Mouse (Mus musculus) liver, adult 2 months (tissue): ENCODE data around the gene Trappc6b.

Experiments
- CTCF ChIP-seq: fragments of 200-500 bp; IDR thresholded peaks from 2 replicates; pipeline ENCODE4 v1.5.1; 2011; ENCODE audit warnings: low read depth, low read length, control low read depth
- POLR2A ChIP-seq: fragments of 200-500 bp; IDR thresholded peaks from 2 replicates; pipeline ENCODE4 v1.6.1; 2011; ENCODE audit warnings: low read length, control low read depth; ENCODE audit not compliant: insufficient read depth; ENCODE audit errors: extremely low read depth

DNA sequence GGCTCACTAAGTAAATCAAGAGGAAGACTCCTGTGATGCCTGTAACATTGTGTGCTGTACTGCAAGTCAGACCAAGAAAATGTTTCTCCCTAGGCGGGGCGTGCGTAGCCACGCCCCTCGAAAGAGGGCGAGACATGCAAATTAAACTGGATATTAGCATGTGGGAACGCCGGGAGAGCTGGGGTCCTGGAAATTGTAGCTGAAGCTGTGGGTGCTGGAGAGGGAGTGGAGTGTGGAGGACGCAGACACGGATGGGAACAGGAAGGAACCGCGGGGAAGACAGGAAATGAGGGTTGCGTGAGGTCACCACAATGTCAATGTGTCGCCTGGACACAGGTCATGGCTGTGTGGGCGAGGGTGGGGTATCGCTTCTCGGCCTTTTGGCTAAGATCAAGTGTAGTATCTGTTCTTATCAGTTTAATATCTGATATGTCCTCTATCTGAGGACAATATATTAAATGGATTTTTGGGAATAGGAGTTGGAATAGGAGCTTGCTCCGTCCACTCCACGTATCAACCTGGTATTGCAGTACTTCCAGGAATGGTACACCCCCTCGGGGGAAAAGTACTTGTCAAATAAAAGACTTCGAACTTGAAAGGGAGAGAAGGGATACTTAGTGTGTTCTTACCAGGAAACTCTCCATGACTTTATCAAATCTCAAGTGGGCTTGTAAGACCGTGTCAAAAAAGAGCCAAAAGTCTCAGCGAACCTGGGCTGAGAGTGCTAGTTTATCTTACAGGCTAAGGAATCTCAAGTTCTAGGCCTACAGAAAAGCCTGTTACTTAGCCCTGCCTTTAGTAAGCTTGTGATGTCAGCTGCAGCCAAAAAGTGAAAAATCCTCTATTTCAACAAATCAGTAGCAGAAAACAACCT is 21.1 kb downstream of the Trappc6b start:
- peak; percentile 60; the same call in 1 of the 2 replicates for TF ChIP-seq POLR2A
- TF ChIP-seq CTCF: no peak
